Mouse (Mus musculus) hindbrain, embryonic 11.5 days (tissue): ENCODE measurements around the gene Smyd5. TPM values are rescaled to one million over a fixed set of nuclear protein-coding genes. Genes with fewer than 3 reads are reported as not detected.
"Not testable (repeated sequence)": the region's sequence is repeated elsewhere in the genome, so short reads cannot be mapped to it uniquely, and the experiment has no call there.

ENCODE experiments used
- ATAC-seq: fragments of 200-750 bp; cut with Nextera tagmentation; 2 replicates; pipeline ENCODE4 v1.8.0; 2017; ENCODE audit warnings: mild to moderate bottlenecking, moderate TSS enrichment, moderate library complexity; ENCODE audit not compliant: low FRiP score
- DNase-seq: peaks from one replicate; pipeline ENCODE4 v3.0.0-alpha.2; 2015; ENCODE audit warnings: low spot score
- H3K27ac ChIP-seq: fragments of 300-500 bp; sonication (generic); 2 replicates; pipeline ENCODE4 v1.5.1; 2014; ENCODE audit warnings: mild to moderate bottlenecking, low read depth, low read length
- H3K27me3 ChIP-seq: fragments of 300-500 bp; sonication (generic); 2 replicates; pipeline ENCODE4 v1.6.1; 2014; ENCODE audit warnings: mild to moderate bottlenecking, low read length, moderate library complexity, mixed read lengths; ENCODE audit not compliant: control insufficient read depth, insufficient read depth
- H3K36me3 ChIP-seq: fragments of 300-500 bp; sonication (generic); 2 replicates; pipeline ENCODE4 v1.6.1; 2014; ENCODE audit warnings: mild to moderate bottlenecking, low read length, moderate library complexity, mixed read lengths; ENCODE audit not compliant: control insufficient read depth, insufficient read depth
- H3K4me1 ChIP-seq: fragments of 300-500 bp; sonication (generic); replicated peaks from 2 replicates; pipeline ENCODE4 v1.6.1; 2014; ENCODE audit warnings: low read length, mixed read lengths; ENCODE audit not compliant: control insufficient read depth, insufficient read depth
- H3K4me2 ChIP-seq: fragments of 300-500 bp; sonication (generic); replicated peaks from 2 replicates; pipeline ENCODE4 v1.6.1; 2014; ENCODE audit warnings: mild to moderate bottlenecking, low read depth, low read length
- H3K4me3 ChIP-seq: fragments of 300-500 bp; sonication (generic); 2 replicates; pipeline ENCODE4 v1.5.1; 2014; ENCODE audit warnings: low read depth, low read length
- H3K9ac ChIP-seq: fragments of 300-500 bp; sonication (generic); 2 replicates; pipeline ENCODE4 v1.6.1; 2014; ENCODE audit warnings: low read depth, low read length
- H3K9me3 ChIP-seq: fragments of 300-500 bp; sonication (generic); 2 replicates; pipeline ENCODE4 v1.6.1; 2016; ENCODE audit warnings: low read length; ENCODE audit not compliant: control insufficient read depth
- WGBS: fragments of 180-500 bp; shearing (Covaris S2); extraction: QIAGEN DNeasy Blood & Tissue Kit; methylation state at CpG from one replicate; pipeline ENCODE4 v1.1.7; 2014; 5-methylcytosine and 5-hydroxymethylcytosine counted together
- polyA plus RNA-seq: library from polyadenylated mRNA; unstranded; fragments of >200 nt; fragmentation: Nextera tagmentation; extraction: Ambion mirVana; gene quantifications from 2 replicates; pipeline ENCODE4 v1.2.1, GENCODE M21; 2014

Smyd5 gene
- polyA plus RNA-seq, 1 experiment from 2014 or later: 53.1 TPM

DNA sequence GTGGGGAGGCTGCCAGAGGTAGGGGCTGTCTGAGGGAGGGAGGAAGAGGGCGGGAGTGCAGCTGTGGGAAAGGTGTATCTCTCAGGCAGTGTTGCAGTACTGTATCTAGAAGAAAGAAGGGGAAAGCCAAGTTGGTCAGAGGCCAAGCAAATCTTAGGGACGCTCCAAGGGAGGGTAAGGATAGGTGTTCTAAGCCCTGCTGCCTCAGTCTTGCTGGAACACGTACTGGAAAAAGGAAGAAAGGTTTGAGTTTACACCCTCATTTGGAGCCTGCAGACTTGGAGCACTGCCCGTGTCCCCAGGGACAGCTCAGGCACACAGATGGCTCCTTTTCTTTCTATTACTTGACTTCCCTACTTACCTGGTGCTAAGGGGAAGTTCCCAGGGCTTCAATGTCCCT, 9.4 kb downstream of the Smyd5 start:
- no peak overlapping the region for H3K4me3 ChIP-seq
- no peak overlapping the region for H3K4me2 ChIP-seq
- H3K4me1 ChIP-seq: no peaks in the 10 kb centered on the region
- no peaks in the 10 kb centered on the region for H3K9me3 ChIP-seq
- ATAC-seq: no peak
- no peak overlapping the region for H3K9ac ChIP-seq
- H3K27ac ChIP-seq: no peak overlapping the region
- WGBS: 86% methylated on average over 4 of the region's 4 CpGs
- no peak for DNase-seq
- H3K36me3 ChIP-seq: peaks cover 12% of the 10 kb centered on the region; the same call in 1 of the 2 replicates
- H3K27me3 ChIP-seq: no peaks in the 10 kb centered on the region

DNA sequence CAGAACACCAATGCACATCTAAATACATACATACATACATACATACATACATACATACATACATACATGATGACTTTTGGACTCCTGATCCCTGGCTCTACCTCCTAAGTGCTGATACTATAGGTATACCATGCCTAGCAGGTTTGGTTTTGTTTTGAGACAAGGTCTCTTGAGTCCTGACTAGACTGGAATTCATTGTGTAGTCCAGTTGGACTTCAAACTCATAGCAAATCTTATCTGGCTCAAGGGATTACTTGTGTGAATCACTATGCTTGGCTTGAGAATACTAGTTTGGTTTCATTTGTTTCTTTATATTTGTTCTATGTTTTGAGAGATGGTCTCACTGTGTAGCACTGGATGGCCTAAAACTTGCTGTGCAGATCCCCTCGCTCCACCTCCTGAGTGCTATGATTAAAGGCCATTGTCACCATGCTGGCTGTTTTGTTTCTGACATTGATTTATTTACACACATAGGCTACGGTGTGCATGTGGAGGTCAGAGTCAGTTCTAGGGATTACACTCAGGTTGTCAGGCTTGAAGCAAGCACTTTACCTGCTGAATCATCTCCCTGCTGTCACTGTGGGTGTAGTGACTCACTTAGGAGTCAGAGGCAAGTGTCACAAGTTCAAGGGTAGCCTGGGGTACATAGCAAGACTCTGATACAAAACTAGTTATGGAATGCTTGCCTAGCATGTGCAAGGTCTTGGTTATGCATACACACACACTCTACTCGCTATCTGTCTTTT, 11.9 kb downstream of the Smyd5 start:
- DNase-seq (no peak), ATAC-seq (no peak)
- no peaks in the 10 kb centered on the region for H3K4me1 ChIP-seq
- H3K27me3 ChIP-seq: no peaks in the 10 kb centered on the region
- WGBS: 90% methylated on average over 3 of the region's 3 CpGs
- peaks cover 14% of the 10 kb centered on the region; the same call in 1 of the 2 replicates for H3K36me3 ChIP-seq
- no peak overlapping the region for H3K9ac ChIP-seq
- no peak overlapping the region for H3K27ac ChIP-seq
- H3K9me3 ChIP-seq: no peaks in the 10 kb centered on the region
- H3K4me2 ChIP-seq: no peak overlapping the region
- no peak overlapping the region for H3K4me3 ChIP-seq

DNA sequence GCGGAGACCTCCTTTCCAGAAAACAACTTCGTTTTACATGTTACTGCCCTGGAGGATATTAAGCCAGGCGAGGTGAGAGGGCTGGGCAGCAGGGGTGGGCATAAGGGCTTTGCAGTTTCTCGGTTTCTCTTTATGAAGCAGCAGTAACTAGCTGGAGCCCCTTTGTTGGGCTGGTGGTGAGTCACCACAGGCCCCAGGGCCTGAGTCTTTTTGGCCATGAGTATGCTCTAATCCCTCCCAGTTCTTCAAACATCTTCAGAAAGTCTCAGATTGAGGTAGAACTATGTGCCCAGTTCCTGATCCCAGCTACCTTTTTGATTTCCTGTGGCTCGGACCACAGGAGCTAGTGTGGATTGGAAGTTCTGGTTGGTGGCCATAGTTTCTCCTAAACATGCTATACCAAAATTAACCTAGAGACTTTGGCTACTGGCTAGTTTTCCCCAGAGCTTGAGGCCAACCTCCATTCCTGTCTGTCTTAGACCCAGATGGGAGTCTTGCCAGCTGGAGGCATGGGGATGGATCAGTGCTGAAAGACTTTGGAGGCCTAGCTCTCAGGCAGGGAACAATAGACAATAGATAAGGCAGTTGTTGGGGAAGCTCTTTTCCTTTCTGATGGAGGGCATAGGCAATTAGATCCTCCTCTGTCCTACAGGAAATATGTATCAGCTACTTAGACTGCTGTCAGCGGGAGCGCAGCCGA, 12.6 kb downstream of the Smyd5 start:
- Histone ChIP-seq H3K36me3 (peaks cover 12% of the 10 kb centered on the region; the same call in 1 of the 2 replicates), H3K9me3 (no peaks in the 10 kb centered on the region), H3K27ac (no peak overlapping the region), H3K27me3 (no peaks in the 10 kb centered on the region), H3K4me2 (no peak overlapping the region), H3K9ac (no peak overlapping the region), H3K4me1 (no peaks in the 10 kb centered on the region), H3K4me3 (no peak overlapping the region)
- WGBS: 95% methylated on average over 8 of the region's 8 CpGs
- ATAC-seq (no peak), DNase-seq (no peak)

DNA sequence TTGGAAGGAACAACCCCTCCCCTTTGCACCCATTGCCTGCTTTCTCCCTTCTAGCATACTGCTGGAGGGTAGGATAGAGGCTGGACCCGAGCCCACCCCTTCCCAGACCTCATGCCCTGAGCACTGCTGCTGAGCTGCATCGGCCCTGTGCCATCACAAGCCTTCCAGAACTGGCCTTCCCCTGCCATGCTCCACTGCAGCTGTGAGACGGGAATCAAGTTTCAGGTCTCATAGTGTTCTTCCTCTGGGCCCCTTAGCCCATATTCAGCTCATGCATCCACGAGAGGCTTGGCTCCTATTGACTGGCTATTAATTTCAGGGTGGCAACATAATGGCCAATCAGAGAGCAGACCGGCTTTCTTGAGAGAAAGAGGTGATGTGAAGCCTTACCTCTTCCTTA, 13.5 kb downstream of the Smyd5 start:
- peaks cover 8% of the 10 kb centered on the region; the same call in 1 of the 2 replicates for H3K36me3 ChIP-seq

DNA sequence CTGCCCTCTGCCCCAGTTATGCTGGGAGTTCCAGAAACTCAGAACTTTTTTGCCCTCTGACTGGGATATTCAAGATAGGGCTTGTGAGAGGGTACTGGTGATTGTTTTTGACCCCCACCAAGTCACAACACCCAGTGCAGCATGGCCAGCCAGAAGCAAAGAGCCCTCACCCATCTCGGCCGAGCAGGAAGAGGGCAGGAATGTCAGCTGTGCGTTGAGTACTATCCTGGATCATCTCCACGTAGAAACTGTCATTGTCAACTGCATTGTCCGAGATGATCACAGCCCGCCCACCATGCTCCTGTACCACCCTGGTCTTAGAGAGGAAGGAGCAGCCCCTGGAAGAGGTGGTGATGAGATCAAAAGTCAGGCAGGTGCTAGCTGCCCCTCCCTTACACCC, 15.6 kb downstream of the Smyd5 start:
- ATAC-seq (no peak), DNase-seq (no peak)
- Histone ChIP-seq H3K9me3 (no peaks in the 10 kb centered on the region), H3K27me3 (no peaks in the 10 kb centered on the region), H3K4me2 (no peak overlapping the region), H3K36me3 (peaks cover 8% of the 10 kb centered on the region; the same call in 1 of the 2 replicates), H3K4me3 (no peak overlapping the region), H3K9ac (no peak overlapping the region), H3K27ac (no peak overlapping the region), H3K4me1 (no peaks in the 10 kb centered on the region)
- WGBS: 86% methylated on average over 6 of the region's 6 CpGs

More for the DNA sequence above, 13.5 kb downstream of the Smyd5 start:
- no peak for ATAC-seq
- no peak for DNase-seq
- Histone ChIP-seq H3K27ac (no peak overlapping the region), H3K9me3 (no peaks in the 10 kb centered on the region), H3K4me3 (no peak overlapping the region), H3K27me3 (no peaks in the 10 kb centered on the region), H3K9ac (no peak overlapping the region), H3K4me1 (no peaks in the 10 kb centered on the region), H3K4me2 (no peak overlapping the region)
- WGBS: 83% methylated on average over 5 of the region's 5 CpGs

DNA sequence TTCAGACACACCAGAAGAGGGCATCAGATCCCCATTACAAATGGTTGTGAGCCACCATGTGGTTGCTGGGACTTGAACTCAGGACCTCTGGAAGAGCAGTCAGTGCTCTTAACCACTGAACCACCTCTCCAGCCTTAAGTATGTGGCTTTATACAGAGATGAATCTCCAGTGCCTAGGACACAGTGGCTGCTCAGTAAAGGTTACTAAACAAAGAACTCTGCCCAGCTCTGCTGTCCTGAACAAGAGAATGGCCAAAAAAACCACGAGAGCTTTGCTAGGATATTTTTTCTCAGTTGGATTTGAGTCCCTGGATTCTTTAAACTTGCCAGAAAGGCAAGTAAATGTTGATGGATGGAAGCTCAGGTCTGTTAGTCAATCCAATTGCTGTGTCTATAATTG, 18.4 kb downstream of the Smyd5 start:
- H3K4me1 ChIP-seq, H3K36me3 ChIP-seq, DNase-seq, H3K27ac ChIP-seq, H3K27me3 ChIP-seq, ATAC-seq, H3K4me3 ChIP-seq, H3K9ac ChIP-seq, H3K9me3 ChIP-seq: not testable (repeated sequence)
- peak overlapping the region; percentile 91; the same call in 1 of the 2 replicates for H3K4me2 ChIP-seq
- 71% methylated on average over 1 of the region's 1 CpGs for WGBS

DNA sequence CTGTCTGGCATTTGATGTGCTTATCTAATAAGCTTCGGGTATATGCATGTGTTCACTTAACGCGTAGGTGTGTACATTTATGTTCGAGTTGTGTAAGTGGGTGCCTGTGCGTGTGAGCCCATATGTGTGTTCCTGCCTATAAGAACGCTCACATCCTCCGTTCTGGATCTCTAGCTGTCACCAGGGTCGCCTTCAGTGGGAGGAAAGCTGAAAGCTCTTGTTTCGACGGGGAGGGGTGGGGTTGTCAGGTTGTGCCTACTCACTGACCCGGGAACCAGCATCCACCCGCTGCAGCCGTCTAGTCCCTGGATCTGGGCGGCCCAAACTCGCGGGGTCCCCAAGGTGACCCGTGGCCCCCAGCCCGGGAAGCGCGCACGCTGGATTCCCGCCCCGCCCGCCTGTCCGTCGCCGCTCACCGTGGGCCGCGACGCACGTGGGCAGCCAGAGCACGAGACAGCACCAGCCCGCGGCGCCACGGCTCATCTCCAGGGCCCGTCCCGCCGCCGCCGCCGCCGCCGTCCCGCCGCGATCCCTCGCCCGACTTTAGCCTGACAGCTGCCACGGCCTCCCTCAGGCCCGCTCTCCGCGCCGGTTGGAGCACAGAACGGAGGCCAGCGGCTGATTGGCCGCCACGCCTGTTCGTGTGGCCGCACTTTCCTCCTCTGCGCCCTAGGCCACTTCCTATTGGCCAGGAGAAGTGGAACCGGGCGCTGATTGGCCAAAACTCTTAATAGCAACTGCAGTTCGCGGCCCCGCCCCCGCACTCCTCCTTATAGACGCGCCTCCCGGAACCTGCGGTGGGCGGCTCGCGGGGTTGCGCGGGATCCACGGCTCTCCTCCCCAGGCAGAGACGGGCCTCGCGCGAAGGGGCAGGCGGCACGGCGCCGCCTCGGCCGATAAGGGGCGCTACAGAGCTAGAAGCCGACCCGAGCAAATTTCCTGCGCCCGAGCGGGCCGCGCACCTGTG, 19.2 kb downstream of the Smyd5 start, which contains the start of gene Cct7:
Gene Cct7 (plus strand): TSS at position 818 of the 967 bp plus-strand sequence.
- peak; percentile 94 for ATAC-seq
- no peaks in the 10 kb centered on the region for H3K9me3 ChIP-seq
- peak within 1 kb of the TSS; percentile 96 for H3K9ac ChIP-seq
- 3% methylated on average over 76 of the region's 96 CpGs for WGBS
- no peaks in the 10 kb centered on the region for H3K27me3 ChIP-seq
- H3K4me3 ChIP-seq: peak within 1 kb of the TSS; percentile 86
- DNase-seq: peak; percentile 99
- peaks cover 3% of the 10 kb centered on the region; the same call in 1 of the 2 replicates for H3K36me3 ChIP-seq
- H3K4me1 ChIP-seq: peaks cover 5% of the 10 kb centered on the region; the same call in 1 of the 2 replicates
- H3K4me2 ChIP-seq: peak within 1 kb of the TSS; percentile 91
- H3K27ac ChIP-seq: peak within 1 kb of the TSS; percentile 91

DNA sequence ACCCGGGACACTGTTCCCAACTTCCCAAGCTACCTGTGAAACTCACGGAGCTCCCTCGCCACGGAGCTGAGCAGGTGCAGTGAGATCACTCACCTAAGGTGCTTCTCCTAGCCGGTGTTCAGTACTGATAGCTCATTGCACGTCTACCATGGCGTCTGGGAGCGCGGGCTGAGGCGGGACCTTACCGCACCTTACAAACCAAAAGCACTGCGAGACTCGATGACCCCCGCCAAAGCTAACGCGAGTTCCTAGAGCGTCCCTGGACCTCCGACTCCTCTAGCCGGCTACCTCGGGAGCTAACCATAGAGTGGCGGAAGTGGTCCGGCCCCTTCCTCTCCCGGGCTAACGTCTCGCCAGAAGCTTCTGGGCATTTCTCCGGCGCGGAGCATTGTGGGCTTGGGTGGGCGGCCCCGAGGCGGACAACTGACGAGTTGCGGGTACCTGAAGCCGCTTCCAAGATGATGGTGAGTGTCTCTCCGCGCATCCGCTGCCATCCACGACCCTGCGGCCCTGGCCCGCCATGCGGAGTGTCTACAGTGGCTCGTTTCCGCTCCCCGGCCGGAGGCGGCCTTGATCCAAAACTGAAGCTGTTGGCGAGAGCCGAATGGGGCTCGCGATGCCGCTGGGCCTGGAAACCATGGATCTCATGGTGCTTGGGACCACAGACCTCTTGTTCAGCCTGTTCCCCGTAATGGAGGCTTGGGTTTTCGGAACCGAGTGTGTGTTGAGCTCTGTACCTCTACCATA, 20.0 kb downstream of the Smyd5 start, which contains the start of gene Pradc1:
Gene Pradc1 (minus strand): TSS at position 307 of the 747 bp plus-strand sequence.
- H3K27ac ChIP-seq: peak within 1 kb of the TSS; percentile 91
- ATAC-seq: peak; percentile 93
- WGBS: under 1% methylated on average over 54 of the region's 54 CpGs

More for the DNA sequence above, 20.0 kb downstream of the Smyd5 start, which contains the start of gene Pradc1:
- H3K9me3 ChIP-seq: no peaks in the 10 kb centered on the region
- H3K27me3 ChIP-seq: no peaks in the 10 kb centered on the region
- H3K4me1 ChIP-seq: peaks cover 8% of the 10 kb centered on the region; the same call in 1 of the 2 replicates
- peak within 1 kb of the TSS; percentile 91 for H3K4me2 ChIP-seq
- peak within 1 kb of the TSS; percentile 96 for H3K9ac ChIP-seq
- no peaks in the 10 kb centered on the region for H3K36me3 ChIP-seq
- peak within 1 kb of the TSS; percentile 86 for H3K4me3 ChIP-seq
- peak; percentile 98 for DNase-seq
